Mouse (Mus musculus): ENCODE measurements around the gene Atp2b2.

Atp2b2 gene

DNA sequence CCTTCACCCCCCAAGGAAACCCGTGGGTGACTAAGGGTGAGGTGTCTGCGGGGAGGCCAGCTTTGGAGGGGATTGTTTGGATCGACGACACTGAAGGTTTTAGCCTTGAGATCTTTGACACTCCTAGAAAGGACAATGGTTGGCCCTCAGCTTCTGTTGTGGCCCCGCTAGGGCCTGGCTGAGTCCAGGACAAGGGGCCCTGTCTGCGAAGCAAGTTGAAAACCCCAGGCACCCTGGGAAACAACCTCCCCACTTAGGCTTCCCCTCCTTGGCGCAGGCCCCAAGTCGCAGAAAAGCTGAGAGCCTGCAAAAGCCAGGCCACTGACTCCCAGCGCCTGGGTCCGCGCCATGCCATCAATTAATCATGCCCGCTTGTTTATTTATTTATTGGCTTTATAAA lies at the start of gene Atp2b2:
Gene Atp2b2, minus strand, starts transcription at position 282 of the 400 bp plus-strand sequence.
- no peak for DNase-seq (ENCODE audit: extremely low spot score, low read depth, low spot score)

DNA sequence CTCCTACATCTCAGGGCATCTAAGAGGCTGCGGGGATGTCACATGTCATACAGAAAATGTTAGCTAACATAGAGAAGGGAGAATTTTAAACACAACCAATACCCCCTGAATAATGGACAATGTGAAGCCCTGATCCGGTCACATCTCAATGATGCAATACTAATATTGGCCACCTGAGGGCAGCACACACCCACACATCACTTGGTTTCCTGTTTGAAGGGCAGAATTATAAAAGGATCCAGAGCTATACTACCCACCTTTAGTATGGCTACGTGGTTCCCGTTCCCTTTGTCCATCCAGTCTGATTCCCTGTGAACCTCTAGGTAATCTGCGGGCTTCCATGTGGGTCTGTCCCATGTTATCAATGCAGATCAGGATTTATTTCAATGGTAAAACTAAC lies 47.2 kb upstream of the Atp2b2 start:
- DNase-seq (ENCODE audit: extremely low spot score, low read depth, low spot score) = peak; percentile 24

DNA sequence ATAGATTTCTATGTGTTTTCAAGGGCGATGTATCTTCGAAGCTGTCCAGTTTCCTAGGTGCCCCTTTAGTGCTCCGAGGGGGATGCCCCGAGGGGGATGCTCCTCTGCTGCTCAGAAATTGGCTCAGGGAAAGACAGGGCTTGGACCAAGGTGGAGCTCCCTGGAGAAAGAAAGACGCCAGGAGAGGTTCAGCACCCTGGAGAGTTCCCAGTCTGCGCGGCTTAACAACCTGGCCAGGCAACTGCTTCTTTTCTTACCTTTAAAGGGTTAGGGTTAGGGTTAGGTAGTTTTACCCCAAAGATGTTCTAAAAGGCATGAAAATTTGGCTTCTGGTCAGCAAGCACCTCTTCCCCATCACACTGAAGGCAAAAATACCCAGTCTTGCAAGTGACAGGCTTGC lies 44.7 kb upstream of the Atp2b2 start:
- DNase-seq (ENCODE audit: extremely low spot score, low read depth, low spot score) = peak; percentile 54

DNA sequence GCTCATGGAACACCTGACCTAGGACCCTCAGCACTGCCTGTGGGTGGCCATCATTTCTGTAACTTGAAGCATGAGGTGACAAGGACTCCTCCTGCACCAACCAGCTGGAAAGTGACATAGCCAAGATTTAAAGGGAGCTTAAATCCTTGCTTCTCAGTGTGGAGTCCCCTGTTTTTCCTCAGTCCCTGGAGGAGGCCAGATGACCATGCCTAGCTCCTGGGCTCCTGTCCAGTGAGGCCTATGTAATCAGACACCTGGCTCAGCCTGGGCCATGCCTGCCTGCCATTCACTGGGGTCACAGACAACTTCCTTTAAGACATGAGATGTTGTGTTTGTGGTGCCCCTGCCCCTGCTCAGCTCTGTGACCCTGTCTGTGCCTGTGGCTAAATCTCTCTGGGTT lies 36.1 kb upstream of the Atp2b2 start:
- DNase-seq (ENCODE audit: extremely low spot score, low read depth, low spot score) = no peak

DNA sequence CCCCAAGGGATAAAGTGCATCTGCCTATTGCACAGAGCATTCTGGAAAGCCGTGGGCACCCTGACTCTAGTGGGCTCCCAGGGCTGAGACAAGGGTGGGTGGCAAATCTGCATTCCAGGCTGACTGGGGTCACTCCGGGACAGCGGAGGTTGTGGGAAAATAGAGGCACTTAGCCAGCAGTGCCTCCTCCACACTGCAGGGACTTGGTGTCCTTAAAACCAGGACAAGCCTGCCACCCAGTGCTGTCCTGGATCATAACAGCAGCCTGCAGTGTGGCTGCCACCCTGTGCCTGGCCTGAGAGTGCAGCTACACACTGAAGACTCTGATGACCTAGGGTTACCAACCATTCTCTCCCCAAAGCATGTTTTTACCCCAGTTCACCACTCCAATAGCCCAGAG lies 34.1 kb upstream of the Atp2b2 start:
- no peak for DNase-seq (ENCODE audit: extremely low spot score, low read depth, low spot score)

DNA sequence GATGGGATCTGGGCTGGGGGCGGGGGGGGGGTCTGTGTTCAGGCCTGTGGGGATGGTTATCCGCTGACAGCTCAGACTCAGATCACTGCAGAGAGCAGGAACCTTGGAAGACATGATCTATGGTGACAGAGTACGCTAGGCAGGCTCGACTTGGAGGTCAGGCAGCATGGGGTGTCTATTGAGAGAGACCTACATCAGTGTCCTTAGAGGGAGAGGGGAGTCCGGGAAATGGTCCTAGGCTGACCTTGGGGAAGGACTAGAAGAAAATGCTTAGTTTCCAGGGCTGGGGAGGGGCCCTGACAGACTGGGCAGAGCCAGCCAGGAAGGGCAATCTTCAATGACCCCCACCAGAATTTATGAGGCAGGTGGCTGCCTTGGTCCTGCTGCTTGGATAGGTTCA lies 33.6 kb upstream of the Atp2b2 start:
- DNase-seq (ENCODE audit: extremely low spot score, low read depth, low spot score) = no peak

DNA sequence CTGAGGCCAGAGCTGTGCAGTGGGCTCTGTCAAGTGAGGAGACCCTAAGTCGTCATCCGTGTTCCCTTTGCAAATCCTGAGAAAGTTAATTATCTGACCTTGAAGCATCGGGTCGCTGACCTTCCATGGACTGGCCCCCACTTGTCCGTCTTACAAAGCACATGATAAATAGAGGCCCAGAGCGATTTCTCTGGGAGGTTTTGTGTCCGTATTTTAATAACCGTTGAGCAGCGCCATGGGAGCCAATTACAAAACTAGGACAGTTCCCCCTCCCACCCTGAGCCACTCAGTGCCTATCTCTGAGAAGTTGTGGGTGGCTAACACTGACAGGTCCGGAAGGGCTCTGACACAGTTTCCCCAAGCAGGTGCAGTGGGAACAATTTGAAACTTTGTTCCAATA lies 32.5 kb upstream of the Atp2b2 start:
- DNase-seq (ENCODE audit: extremely low spot score, low read depth, low spot score) = no peak

DNA sequence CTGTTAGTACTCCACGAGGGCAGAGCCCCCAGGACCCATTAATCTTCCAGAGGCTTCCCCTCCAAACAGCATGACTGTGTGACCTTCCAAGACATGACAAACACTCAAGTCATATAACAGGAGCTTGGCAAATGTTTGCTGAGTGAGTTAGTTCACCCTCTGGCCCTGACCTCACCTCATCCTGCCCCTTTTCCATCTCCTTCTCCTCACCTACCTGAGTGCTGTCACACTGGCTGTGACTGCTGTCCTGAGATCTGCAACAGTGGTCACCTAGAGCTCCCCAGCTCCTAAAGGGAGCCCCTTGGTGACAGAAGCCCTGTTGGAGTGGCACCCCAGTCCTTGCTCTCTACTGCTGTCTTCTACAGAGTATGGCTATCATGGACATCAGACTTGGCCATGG lies 31.8 kb upstream of the Atp2b2 start:
- DNase-seq (ENCODE audit: extremely low spot score, low read depth, low spot score) = no peak

DNA sequence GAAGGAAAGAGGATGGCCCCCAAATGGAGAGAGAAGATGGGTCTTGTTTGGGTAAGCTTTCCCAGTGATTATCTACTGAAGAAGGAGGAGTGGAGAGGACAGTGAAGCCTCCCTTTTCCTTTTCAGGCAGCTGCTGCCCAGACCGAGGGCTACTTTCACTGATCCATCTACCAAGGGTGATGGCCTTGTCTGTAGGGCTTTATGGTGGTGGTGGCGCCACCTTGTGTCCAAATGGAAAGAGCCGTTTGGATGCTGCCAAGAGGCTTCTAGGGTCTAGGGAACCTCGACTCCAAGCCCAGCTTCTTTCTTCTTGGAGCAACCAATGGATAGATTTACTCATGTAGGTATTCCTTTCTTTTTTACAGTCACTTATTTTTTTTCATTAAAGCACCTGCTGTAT lies 29.2 kb upstream of the Atp2b2 start:
- no peak for DNase-seq (ENCODE audit: extremely low spot score, low read depth, low spot score)

DNA sequence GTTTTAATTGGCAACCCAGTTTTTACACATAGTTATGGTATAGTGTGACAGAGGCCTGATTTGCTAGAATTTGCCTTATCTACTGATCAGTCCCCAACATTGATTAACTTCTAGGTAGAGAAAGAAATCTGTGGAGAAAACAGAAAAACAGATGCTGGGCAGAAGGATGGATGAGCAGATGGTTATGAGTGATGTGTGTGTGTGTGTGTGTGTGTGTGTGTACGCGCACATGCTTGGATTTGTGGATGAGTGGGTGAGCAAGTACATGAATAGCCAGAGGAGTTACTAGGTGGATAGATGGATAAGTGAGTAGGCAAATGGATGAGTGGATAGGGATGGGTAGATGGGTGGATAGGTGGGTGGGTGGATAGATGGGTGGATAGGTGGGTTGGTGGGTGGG lies 20.7 kb upstream of the Atp2b2 start:
- no peak for DNase-seq (ENCODE audit: extremely low spot score, low read depth, low spot score)

DNA sequence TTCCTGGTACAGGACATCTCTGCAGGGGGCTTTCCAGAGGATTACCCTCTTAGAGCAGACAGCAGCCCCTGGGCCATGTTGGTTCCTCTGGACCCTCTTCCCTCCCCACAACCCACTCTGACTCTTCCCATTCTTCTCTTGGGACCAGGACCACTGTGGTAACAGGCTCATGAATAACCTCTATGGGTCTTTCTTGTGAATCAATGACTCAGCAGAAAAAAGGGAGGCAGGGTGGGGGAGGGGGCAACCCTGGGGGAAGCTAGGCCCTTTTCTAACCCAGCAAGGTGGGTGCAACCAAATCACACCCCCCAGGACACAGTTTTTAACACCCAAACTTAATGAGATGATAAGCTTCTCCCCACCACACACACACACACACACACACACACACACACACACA lies 20.3 kb upstream of the Atp2b2 start:
- no peak for DNase-seq (ENCODE audit: extremely low spot score, low read depth, low spot score)

DNA sequence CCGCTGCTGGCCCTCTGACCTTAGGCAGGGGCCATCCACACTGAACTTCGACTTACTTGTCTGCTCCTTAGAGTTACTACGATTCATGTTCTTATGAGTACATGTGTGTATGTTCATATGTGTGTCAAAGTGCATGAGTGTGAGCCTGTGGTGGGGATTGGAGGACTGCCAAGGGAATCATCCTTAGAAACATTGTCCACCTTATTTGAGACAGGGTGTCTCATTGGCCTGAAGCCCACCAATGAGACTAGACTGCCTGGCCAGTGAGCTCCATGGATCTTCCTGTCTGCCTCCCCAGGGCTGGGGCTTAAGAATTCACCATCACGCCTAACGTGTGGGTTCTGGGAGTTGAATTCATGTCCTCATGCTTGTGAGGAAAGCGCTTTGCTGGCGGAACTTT lies 16.8 kb upstream of the Atp2b2 start:
- DNase-seq (ENCODE audit: extremely low spot score, low read depth, low spot score) = no peak

DNA sequence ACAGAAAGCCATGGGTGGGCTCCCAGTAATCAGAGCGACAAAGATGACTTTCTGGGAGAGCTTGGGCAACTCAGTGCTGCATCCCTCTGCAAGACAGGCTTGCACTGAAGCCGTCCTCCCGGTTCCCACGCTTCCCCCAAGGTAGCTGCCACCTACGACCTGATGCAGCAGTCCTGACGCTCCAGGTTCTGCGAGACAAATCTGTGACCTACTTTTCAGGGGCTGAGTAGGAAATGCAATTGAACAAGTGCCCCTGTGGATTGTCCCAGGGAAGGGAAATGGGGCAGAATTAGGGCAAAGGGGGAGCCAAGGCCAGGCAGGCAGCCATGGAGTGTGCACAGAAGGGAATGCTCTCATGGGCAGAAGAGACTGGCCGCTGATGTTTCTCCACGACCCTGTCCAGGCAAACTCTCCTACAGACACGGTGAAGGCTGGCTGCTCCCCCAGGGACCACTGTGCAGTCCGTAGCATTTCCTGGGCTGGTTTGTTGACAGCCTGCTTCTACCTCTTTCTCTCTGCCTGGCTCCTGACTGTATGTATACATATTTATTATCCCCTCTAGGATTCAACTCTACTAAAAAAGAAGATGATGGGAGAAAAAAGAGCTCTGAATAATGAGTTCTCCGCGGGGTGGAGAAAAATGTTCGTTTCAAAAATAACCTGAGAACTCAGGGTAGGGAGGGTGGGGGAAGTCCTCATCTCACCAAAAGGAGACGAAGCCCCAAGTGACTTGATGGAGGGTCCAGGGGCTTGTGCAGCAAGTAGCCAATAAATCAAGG lies 15.8 kb upstream of the Atp2b2 start:
- DNase-seq (ENCODE audit: extremely low spot score, low read depth, low spot score) = no peak

DNA sequence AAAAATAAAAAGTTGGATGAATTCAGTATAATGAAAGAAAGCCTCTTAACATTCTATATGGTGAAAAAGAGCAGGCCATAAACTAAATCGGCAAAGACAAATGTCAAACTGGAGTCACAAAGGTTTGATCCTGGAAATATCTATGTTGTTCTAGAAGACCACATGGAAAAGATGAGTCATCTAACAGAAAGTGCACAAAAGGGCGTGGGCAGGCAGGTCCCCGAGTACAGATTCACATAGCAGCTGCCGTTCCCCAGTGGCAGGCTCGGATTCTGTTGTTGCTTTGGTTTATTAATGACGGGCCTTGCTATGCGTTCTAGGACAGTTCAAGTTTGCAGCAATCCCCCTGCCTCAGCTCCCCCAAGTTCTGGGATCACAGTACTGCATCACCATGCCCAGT lies 12.9 kb upstream of the Atp2b2 start:
- DNase-seq (ENCODE audit: extremely low spot score, low read depth, low spot score) = no peak

DNA sequence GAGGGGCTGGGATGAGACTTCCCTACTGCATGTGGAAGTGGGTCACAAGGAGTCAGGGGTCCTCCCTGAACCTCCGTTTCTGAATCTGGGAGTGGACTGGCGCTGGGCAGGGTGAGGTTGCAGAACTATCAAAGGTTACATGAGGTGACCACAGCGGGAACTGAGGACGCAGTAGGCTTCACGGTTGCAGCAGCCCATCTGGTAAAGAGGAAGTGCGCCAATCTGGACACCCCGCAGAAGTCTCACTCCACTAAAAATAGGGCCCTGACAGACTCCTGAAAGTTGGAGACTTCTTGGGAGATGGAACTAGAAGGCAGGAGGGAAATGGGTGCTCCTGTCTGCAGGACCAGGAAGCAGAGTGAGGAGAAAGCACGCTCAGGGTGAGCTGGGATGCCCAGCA lies 2.5 kb upstream of the Atp2b2 start:
- DNase-seq (ENCODE audit: extremely low spot score, low read depth, low spot score) = no peak

DNA sequence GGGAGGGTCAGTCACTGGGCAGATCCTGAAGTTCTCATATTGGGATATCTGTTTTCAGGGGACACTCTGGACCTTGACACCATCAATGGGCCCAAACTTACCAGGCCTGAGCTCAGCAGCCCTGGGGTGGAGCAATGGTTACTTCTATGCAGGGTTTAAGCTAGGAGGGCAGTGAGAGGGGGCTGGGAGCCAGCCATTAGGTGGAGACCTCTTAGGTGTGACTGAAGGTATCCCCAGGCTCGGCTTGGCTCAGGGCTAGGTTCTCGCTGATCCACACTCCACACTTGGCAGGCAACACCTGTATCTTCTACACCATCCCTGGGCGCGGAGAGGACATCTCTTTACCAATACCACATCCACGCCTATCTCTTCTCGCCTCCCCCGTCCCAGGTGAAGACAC lies 423 bp upstream of the Atp2b2 start:
- no peak for DNase-seq (ENCODE audit: extremely low spot score, low read depth, low spot score)

DNA sequence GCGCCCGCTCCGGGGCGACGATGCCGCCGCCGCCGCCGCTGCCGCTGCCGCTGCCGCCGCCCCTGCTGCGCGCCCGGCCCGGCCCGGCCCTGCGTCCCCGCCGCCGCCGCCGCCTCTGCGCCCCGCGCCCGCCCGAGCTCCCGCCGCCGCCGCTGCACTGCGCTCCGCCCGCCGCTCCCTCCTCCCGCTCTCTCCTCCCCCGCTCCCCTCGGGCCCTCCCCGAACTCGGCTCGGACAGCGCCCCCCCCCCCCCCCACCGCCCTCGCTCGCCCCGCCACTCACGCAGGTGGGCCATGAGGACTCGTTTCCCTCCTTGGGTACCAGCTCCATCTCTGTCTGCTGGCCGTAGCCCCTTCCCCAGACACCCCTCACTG lies 515 bp downstream of the Atp2b2 start:
- DNase-seq (ENCODE audit: extremely low spot score, low read depth, low spot score) = no peak

DNA sequence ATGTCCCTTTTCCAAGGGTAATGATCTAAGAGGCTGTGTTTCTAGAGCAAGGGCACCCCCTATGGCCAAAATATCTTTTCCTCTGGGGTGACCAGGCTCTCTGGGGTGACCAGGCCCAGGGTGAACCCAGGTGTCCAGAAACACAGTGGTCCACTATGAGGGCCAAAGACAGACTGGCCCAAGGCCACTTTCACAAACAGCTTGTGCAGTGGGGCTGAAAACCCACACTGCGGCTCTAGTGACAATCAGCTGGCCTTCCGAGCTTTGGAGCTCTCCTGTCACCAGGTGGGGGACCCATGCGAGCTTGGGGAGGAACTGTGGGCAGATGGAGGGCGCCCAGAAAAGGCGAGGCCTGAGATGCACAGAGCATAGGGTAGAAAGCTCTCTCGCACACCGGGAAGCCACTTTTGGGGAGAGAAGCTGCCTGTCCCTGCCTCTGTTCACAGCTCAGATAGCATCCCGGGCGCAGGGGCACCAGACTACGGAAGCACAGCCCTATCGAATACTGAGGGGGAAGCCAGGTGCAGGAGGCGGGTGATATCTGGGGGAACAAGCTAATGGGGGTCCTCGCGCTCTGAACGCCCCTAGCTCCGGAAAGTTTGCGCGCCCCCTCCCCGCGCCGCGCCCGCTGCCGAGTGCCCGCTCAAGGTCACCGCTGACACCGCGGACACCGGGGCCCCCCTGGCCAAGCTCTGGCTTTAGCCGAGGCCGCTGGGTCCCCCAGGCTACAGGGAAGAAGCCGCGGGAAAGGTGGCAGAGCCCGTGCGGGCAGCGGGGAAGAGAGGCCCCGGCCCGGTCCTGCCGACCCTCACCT lies 1.1 kb downstream of the Atp2b2 start:
- no peak for DNase-seq (ENCODE audit: extremely low spot score, low read depth, low spot score)

DNA sequence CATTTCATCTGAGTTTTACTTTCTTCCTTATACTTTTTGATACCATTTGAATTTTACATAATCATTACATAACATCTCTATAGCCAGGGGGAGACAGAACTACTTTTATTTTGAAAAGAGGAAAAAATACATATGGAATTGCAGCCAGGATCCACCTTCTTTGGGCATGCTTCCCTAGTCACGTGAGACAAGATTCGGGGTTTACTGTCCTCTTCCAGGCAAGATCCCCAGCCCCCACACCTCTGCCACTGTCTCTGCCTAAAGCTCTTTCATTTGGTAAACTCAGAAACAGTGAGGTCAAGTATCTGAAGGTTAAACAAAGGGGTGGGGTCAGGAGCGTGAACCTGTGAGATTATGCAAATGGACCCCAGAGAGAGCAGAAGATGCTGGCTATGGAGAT lies 6.7 kb downstream of the Atp2b2 start:
- no peak for DNase-seq (ENCODE audit: extremely low spot score, low read depth, low spot score)

DNA sequence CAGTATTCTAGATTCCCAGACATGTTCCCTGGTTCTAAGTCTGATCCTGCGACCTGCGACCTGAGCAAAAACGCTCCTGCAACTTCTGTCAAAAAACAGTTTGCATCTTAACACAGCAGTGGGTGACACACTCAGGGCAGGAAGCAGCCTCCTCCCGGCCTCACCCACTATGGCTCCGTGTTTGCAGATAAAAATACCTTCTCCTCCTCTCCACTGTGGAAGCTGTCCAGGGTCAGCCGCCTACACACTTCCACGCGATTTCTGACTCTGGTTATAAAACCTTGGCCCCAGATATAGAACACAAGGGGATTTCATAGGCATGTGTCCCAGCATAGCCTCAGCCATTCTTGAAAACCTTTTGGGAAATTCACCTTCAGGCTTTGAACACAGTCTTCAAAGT lies 9.6 kb downstream of the Atp2b2 start:
- DNase-seq (ENCODE audit: extremely low spot score, low read depth, low spot score) = no peak

DNA sequence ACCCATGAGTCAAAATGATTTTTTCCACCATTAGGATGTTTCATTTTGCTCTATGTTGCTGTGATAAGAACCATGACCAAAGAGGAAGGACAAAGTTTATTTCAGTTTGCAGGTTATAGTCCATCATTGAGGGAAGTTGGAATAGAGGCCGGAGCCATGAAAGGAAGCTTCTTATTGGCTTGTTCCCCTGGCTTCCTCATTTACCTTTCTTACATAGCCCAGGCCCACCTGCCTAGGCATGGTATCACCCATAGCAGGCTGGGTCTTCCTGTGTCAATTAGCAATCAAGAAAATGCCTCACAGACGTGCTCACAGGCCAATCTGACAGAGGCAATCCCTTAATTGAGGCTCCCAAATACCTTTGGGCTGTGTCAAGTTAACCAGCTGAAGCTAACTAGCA lies 18.6 kb downstream of the Atp2b2 start:
- no peak for DNase-seq (ENCODE audit: extremely low spot score, low read depth, low spot score)

DNA sequence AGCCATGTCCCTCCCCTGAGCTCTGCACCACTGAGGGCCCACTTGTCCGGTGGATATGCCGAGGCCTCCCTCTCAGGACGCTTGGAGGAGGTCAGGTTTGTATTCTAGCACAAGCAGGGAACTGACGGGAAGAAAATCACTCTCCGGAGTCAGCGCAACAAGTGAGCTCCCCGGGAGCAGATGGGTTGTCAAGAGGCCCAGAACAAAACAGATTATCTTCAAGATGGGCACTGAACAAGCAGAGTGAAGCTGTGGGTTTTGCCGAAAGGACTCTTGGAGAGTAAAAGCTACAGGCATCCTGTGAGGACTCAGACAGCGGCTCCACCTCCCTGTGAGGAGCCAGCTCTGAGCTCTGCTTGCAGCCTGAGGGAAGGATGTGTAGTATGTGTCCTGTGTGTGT lies 20.3 kb downstream of the Atp2b2 start:
- no peak for DNase-seq (ENCODE audit: extremely low spot score, low read depth, low spot score)

DNA sequence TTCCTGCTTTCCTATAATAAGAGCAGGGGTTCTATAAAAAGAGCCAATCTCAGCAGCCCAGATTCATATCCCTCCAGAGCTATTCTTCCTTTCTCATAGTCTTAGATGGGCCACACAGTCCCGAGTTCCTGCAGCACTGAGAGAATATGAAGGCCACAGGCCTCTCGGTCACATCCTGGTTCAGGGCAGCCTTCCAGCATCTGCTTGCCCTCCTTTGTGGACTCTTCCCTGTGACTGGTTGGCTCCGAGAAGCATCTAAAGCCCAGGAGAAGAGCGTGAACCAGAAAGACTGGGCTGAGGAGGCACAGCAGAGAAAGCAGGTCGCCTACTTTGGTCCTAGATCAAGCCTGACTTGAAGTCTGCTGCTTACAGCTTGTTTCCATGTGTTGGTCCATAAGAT lies 28.6 kb downstream of the Atp2b2 start:
- DNase-seq (ENCODE audit: extremely low spot score, low read depth, low spot score) = no peak

All from hindlimb bud, embryonic 11.5 days (tissue).